Mouse (Mus musculus) layer of hippocampus, adult 18-20 months (tissue): ENCODE results near the gene Tex22. TPM values are rescaled to one million over a fixed set of nuclear protein-coding genes. Genes with fewer than 3 reads are reported as not detected.

Source experiments
- DNase-seq, 2 experiments: peaks; one replicate each; pipeline ENCODE4 v3.0.0; 2022; ENCODE audit warnings: low spot score in 2 of 2
- microRNA-seq, 2 experiments: library from miRNA; unstranded; fragments of <30 nt; microRNA quantifications; one replicate each; pipeline ENCODE4 v1.2.0; 2021
- total RNA-seq, 2 experiments: library from RNA; stranded (reverse); gene quantifications; 2 replicates each; pipeline ENCODE4 v1.2.3; 2021

Tex22 gene
- total RNA-seq, 2 experiments from 2014 or later: 0.32 to 0.91 TPM

GRCm38 (mm10) chr12:113136492-113137020 is 62.3 kb downstream of the Tex22 start:
- no peak for DNase-seq

- DNase-seq: no peak
Observed at GRCm38 (mm10) chr12:113137260-113138213, 63.2 kb downstream of the Tex22 start.

- no peak for DNase-seq
Observed at GRCm38 (mm10) chr12:113138291-113138690, 64.0 kb downstream of the Tex22 start.

Small RNAs within 50 kb of the gene (microRNA-seq; reads per million reads assigned to microRNA genes)
- 0 reads per million in 2 experiments for gene Gm44471

Other genes starting within 250 kb of the Tex22 start
- gene Cdca4, start 245.1 kb upstream of the Tex22 start, total RNA-seq: 10 to 100 TPM in 1 of 2 experiments, 1 to 10 TPM in 1; 7.4 to 10.0 TPM
- not detected for gene Gpr132, start 206.3 kb upstream of the Tex22 start, total RNA-seq
- 10 to 100 TPM; 42.6 to 44.2 TPM for gene Jag2, start 144.7 kb upstream of the Tex22 start, total RNA-seq
- gene Nudt14, start 132.4 kb upstream of the Tex22 start, total RNA-seq: 10 to 100 TPM; 12.8 to 14.6 TPM
- gene Btbd6, start 98.0 kb upstream of the Tex22 start, total RNA-seq: 10 to 100 TPM; 56.3 to 62.2 TPM
- 10 to 100 TPM; 48.3 to 55.2 TPM for gene Brf1, start 73.8 kb upstream of the Tex22 start, total RNA-seq
- gene Pacs2, start 60.0 kb upstream of the Tex22 start, total RNA-seq: 10 to 100 TPM; 88.3 to 90.3 TPM
- 10 to 100 TPM; 69.6 to 75.6 TPM for gene Mta1, start 23.8 kb downstream of the Tex22 start, total RNA-seq
- 100 to 1,000 TPM in 1 of 2 experiments, 10 to 100 TPM in 1; 91.2 to 107 TPM for gene Crip2, start 65.7 kb downstream of the Tex22 start, total RNA-seq
- 10 to 100 TPM in 1 of 2 experiments, 1 to 10 TPM in 1; 9.5 to 10.3 TPM for gene Crip1, start 71.8 kb downstream of the Tex22 start, total RNA-seq
- under 1 TPM; 0.91 to 0.97 TPM for gene Tedc1, start 81.9 kb downstream of the Tex22 start, total RNA-seq
- 10 to 100 TPM; 19.4 to 25.4 TPM for gene Tmem121, start 111.4 kb downstream of the Tex22 start, total RNA-seq